Mouse (Mus musculus) stomach, embryonic 16.5 days (tissue): ENCODE data around the gene Nkx2-4. TPM values are rescaled to one million over a fixed set of nuclear protein-coding genes. Genes with fewer than 3 reads are reported as not detected.

Experiments
- polyA plus RNA-seq: library from polyadenylated mRNA; unstranded; fragments of >200 nt; fragmentation: Nextera tagmentation; extraction: Ambion mirVana; gene quantifications from 2 replicates; pipeline ENCODE4 v1.2.1, GENCODE M21; 2015

Nkx2-4 gene
- polyA plus RNA-seq, 1 experiment from 2014 or later, result not detected

Other genes starting within 250 kb of the Nkx2-4 start
- gene Kiz, start 229.6 kb downstream of the Nkx2-4 start, polyA plus RNA-seq, result 24.1 and 26.7 TPM in 2 replicates
- gene Xrn2, start 72.4 kb downstream of the Nkx2-4 start, polyA plus RNA-seq, result 67.4 and 67.8 TPM in 2 replicates
- gene Nkx2-2, start 108.8 kb upstream of the Nkx2-4 start, polyA plus RNA-seq, result 1.0 and 1.5 TPM in 2 replicates